Mouse (Mus musculus): ENCODE data around the gene Il3ra. TPM values are rescaled to one million over a fixed set of nuclear protein-coding genes. Genes with fewer than 3 reads are reported as not detected.
A peak's percentile ranks its signal among the peaks of the same experiment; 100 is the strongest.

Gene Il3ra
- polyA plus RNA-seq (2015; fragmentation: Nextera tagmentation; extraction: Ambion mirVana): 4.9 and 5.5 TPM in 2 replicates

DNA sequence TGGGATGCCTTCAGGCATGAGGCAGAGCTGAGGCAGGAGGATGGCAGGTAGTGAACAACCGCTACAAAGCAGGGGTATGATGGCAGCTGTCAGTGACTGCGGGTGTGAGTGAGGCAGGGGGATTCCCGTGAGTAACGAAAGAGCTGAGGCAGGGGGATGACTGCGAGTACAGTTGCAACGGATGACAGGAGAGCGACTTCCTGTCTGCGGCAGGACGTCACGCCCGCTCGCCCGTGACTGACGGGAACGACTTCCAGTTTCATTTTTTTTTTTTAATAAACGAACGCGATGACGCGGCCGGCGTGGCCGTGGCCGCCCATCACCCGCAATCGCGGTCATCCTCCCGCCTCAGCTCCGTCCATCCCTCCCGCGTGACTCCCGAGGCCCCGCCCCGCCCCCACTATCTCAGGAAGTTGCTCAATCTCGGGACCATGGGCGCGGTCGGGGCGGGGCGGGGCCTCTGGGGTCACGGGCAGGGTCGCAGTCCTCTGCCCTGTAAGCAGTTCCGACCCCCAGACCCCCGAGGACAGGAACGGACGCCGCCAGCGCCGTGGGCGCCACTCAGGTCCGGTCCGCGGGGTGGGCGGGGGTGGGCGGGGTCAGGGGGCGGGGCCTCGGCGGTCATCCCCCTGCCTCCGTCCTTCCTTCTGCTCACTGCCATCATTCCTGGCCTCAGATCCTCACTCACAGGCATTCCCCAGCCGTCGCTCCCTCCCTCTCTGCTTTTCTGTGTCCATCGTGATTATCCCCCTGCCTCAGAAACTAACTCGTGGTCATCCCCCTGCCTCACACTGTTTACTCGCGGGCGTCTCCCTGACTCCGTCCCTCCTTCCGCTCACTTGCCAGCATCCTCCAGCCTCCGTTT, at the start of gene Il3ra:
Gene Il3ra, plus strand, starts transcription at position 328 of the 865 bp plus-strand sequence.
- peaks cover 26% of the 10 kb centered on the region; the same call in 1 of the 2 replicates for H3K36me3 ChIP-seq
- H3K9me3 ChIP-seq (replicated peaks): peaks cover 40% of the 10 kb centered on the region
- H3K27me3 ChIP-seq: no peaks in the 10 kb centered on the region
- ATAC-seq (replicated peaks; ENCODE audit: low FRiP score): peak; percentile 57
- WGBS: 3% methylated on average over 66 of the region's 69 CpGs
- H3K4me3 ChIP-seq (replicated peaks): peak within 1 kb of the TSS; percentile 62
- H3K4me2 ChIP-seq: peak within 1 kb of the TSS; percentile 82
- peak within 1 kb of the TSS; percentile 59 for H3K9ac ChIP-seq
- H3K27ac ChIP-seq: peak within 1 kb of the TSS; percentile 78
- peaks cover 6% of the 10 kb centered on the region; the same call in 1 of the 2 replicates for H3K4me1 ChIP-seq

DNA sequence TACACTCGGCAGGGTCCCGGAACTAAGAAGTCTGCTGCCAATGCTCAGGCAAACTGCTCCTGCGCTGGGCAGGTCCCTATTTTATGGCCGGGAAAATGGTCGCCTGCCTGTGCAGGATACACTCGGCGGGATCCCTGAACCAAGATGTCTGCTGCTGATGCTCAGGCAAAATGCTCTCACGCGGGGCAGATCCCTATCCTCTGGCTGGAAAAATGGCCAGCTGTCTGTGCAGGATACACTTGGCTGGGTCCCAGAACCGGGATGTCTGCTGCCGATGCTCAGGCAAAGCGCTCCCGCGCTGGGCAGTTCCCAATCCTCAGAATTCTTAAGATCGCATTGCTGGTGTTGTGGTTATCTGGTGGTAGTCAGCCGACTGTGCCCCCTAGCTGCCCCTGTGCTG, 37.1 kb upstream of the Il3ra start:
- H3K36me3 ChIP-seq: no peaks in the 10 kb centered on the region
- peak overlapping the region; percentile 47 for H3K4me2 ChIP-seq
- no peaks in the 10 kb centered on the region for H3K4me1 ChIP-seq
- WGBS: 53% methylated on average over 16 of the region's 16 CpGs
- 0 out of 2 replicates have a peak overlapping the region, but pooled peaks have one; percentile 15 for H3K4me3 ChIP-seq (replicated peaks)
- H3K9ac ChIP-seq: no peak overlapping the region
- no peak for ATAC-seq (replicated peaks; ENCODE audit: low FRiP score)
- H3K27ac ChIP-seq: no peak overlapping the region
- H3K27me3 ChIP-seq: no peaks in the 10 kb centered on the region
- no peaks in the 10 kb centered on the region for H3K9me3 ChIP-seq (replicated peaks)

DNA sequence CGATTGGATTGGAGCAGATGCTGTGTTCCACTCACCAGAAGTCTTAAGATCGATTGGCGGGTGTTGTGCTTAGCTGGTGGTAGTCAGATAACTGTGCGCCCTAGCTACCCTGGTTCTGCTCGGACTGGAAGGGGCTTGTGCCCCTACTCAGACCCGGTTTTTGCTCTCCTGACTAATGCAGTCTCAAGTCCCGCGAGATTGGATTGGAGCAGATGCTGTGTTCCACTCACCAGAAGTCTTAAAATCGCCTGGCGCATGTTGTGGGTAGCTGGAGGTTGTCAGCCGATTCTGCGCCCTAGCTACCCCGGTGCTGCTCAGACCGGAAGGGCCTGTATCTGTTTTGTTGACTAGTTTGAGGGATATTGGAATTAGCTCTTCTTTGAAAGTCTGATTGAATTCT, 36.7 kb upstream of the Il3ra start:
- WGBS: 59% methylated on average over 14 of the region's 14 CpGs
- no peak overlapping the region for H3K27ac ChIP-seq
- no peaks in the 10 kb centered on the region for H3K27me3 ChIP-seq
- no peak for ATAC-seq (replicated peaks; ENCODE audit: low FRiP score)
- no peaks in the 10 kb centered on the region for H3K9me3 ChIP-seq (replicated peaks)
- no peak overlapping the region for H3K9ac ChIP-seq
- H3K4me2 ChIP-seq: peak overlapping the region; percentile 47
- H3K36me3 ChIP-seq: no peaks in the 10 kb centered on the region
- H3K4me1 ChIP-seq: no peaks in the 10 kb centered on the region
- H3K4me3 ChIP-seq (replicated peaks): no peak overlapping the region

DNA sequence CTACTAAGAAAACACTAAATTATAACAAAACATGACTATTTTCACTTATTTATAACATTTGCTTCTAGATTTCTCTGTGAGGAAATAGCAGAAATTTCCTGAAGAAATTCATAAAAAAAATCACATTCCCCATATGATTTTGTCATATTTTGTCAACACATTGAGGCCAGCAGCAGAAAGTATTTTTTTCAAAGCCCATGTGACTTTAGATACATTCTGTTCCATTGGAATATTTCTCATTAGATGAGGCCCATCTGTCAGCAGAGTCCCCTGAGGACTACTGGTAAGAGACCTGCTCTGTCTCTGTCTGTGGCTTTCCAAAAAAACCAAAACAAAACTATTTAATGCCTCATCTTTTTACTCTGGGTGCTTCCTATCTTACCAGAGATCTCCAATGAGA, 23.5 kb upstream of the Il3ra start, which contains the start of gene Olfr31:
Gene Olfr31, plus strand, starts transcription at position 301 of the 400 bp plus-strand sequence.
- Histone ChIP-seq H3K9ac (no peak within 1 kb of the TSS), H3K27ac (no peak within 1 kb of the TSS), H3K4me3 (replicated peaks) (no peak within 1 kb of the TSS), H3K27me3 (no peaks in the 10 kb centered on the region), H3K9me3 (replicated peaks) (no peaks in the 10 kb centered on the region), H3K36me3 (no peaks in the 10 kb centered on the region), H3K4me1 (no peaks in the 10 kb centered on the region), H3K4me2 (no peak within 1 kb of the TSS)
- ATAC-seq (replicated peaks; ENCODE audit: low FRiP score): no peak

DNA sequence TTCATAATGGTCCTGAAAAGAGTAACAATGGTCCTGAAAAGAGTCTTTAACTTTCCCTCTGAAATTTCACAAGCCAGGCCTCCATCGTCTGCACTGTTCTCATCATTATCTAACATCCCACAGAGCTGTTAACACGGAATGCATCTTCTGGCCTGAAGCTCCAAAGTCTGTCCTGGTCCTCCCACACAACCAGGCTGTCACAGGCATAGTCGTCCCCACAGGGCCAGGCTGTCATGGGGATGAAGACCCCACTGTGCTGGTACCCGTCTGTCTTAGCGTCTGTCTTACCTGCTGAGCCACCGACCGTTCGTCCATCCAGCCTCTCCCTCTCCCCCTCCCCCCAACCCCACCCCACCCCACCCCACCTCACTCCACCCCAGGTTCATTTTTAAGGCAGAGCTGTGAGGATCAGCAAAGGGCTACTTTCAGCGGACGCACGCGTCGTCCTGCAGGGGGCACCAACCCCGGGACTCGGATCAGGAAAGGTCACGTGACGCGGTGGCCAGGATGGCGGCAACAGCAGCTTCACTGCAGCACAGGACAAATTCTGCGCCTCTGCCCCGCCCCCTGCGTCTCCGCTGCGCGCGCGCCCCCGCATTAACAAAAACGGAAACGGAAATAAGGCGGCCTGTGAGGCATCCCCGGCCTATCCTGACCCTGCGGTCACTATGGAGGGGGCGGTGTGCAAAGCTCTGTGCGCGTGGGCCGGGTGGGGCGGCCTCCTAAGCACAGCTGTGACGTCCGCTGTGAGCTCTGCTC, 783 bp upstream of the Il3ra start:
- 5% methylated on average over 40 of the region's 40 CpGs for WGBS
- Histone ChIP-seq H3K4me1 (peaks cover 6% of the 10 kb centered on the region; the same call in 1 of the 2 replicates), H3K9me3 (replicated peaks) (peaks cover 35% of the 10 kb centered on the region), H3K27me3 (no peaks in the 10 kb centered on the region), H3K27ac (peak overlapping the region; percentile 78), H3K4me3 (replicated peaks) (peak overlapping the region; percentile 62), H3K36me3 (peaks cover 22% of the 10 kb centered on the region; the same call in 1 of the 2 replicates), H3K4me2 (peak overlapping the region; percentile 82), H3K9ac (peak overlapping the region; percentile 59)
- peak; percentile 80 for ATAC-seq (replicated peaks; ENCODE audit: low FRiP score)

DNA sequence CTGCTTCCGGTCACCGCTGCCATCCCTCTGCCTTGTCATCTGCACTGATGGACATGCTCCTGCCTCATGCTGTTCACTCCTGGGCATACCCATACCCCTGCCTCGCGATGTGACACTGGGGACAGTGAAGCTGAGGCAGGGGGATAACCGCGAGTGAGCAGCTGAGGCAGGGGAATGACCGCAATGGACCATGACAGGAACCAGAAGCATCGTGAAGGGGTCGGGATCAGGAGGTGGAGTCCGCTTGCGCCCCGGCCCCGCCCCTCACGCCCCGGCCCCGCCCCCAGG, 682 bp downstream of the Il3ra start:
- H3K9me3 ChIP-seq (replicated peaks): peaks cover 46% of the 10 kb centered on the region
- peaks cover 26% of the 10 kb centered on the region; the same call in 1 of the 2 replicates for H3K36me3 ChIP-seq
- no peaks in the 10 kb centered on the region for H3K27me3 ChIP-seq
- WGBS: 24% methylated on average over 16 of the region's 16 CpGs
- peak; percentile 13 for ATAC-seq (replicated peaks; ENCODE audit: low FRiP score)
- peaks cover 6% of the 10 kb centered on the region; the same call in 1 of the 2 replicates for H3K4me1 ChIP-seq
- peak overlapping the region; percentile 59; the same call in 1 of the 2 replicates for H3K9ac ChIP-seq
- peak overlapping the region; percentile 82 for H3K4me2 ChIP-seq
- H3K27ac ChIP-seq: peak overlapping the region; percentile 78; the same call in 1 of the 2 replicates
- H3K4me3 ChIP-seq (replicated peaks): peak overlapping the region; percentile 62

DNA sequence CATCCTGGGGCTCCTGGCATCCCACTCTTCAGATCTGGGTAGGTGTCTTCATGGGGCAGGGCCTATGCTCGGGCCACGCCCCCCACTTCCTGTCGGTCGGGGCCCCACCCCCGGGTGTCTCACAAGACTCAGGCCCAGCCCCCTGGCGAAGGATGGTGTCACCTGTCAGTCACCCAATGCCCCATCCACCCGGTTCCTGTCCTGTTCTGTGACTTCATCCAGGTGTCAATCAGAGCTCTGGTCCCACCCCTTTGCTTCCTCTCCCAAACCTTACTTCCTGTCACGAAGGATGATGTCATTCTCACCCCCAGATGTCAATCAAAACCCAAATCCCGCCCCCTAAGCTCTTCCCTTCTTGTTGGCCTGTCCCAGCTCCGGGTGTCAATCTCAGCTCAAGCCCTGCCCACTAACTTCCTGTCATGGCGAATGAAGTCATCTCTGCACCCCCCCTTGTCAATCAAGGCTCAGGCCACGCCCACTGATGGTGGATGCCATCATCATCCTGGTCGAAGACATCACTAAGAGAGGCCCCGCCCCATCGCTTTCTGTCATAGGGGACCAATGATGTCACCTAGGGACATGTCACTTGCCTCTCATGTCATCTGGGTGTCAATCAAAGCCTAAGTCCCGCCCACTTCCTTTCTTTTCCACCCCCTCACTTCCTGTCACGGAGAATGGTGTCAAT, 1.2 kb downstream of the Il3ra start:
- 83% methylated on average over 17 of the region's 17 CpGs for WGBS
- H3K36me3 ChIP-seq: peaks cover 30% of the 10 kb centered on the region; the same call in 1 of the 2 replicates
- peak overlapping the region; percentile 82 for H3K4me2 ChIP-seq
- peaks cover 6% of the 10 kb centered on the region; the same call in 1 of the 2 replicates for H3K4me1 ChIP-seq
- peak; percentile 13 for ATAC-seq (replicated peaks; ENCODE audit: low FRiP score)
- no peaks in the 10 kb centered on the region for H3K27me3 ChIP-seq
- H3K9me3 ChIP-seq (replicated peaks): peaks cover 51% of the 10 kb centered on the region
- no peak overlapping the region for H3K27ac ChIP-seq
- no peak overlapping the region for H3K9ac ChIP-seq
- H3K4me3 ChIP-seq (replicated peaks): peak overlapping the region; percentile 62

DNA sequence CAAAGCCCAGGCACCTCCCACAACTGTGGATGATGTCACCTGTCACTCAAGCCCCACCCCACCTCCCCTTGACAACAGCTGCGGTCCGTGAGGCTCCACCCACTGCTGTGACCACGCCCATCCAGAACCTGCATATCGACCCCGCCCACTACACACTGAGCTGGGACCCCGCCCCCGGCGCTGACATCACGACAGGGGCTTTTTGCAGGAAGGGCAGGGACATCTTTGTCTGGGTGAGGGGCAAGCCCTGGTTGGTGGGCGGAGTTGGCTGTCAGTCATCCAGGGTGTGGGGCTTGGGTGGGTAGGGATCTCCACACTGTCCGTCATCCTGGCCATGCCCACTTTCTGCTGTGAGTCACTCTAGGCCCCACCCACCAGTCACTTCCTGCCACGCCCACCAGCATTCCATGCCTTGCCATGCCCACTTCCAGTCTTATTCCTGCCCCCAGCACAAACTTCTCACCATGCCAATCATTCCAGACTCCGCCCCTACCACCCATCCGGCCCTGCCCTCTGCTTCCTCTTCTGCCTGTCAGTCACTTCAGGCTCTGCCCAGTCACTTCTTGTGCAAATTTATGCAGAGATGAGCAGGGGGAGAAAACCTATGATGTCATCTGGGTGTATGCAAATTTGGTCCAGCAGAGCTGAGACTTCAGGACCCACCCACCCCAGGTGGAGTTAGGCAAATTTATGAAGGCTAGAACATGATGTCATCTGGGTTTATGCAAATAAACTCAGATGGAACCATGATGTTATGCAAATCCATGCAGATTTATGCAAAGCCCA, 2.0 kb downstream of the Il3ra start:
- Histone ChIP-seq H3K36me3 (peaks cover 30% of the 10 kb centered on the region; the same call in 1 of the 2 replicates), H3K4me3 (replicated peaks) (no peak overlapping the region), H3K9ac (no peak overlapping the region), H3K4me2 (no peak overlapping the region), H3K27ac (no peak overlapping the region), H3K4me1 (peaks cover 6% of the 10 kb centered on the region; the same call in 1 of the 2 replicates), H3K9me3 (replicated peaks) (peaks cover 55% of the 10 kb centered on the region), H3K27me3 (no peaks in the 10 kb centered on the region)
- ATAC-seq (replicated peaks; ENCODE audit: low FRiP score): no peak
- WGBS: 97% methylated on average over 14 of the region's 14 CpGs

DNA sequence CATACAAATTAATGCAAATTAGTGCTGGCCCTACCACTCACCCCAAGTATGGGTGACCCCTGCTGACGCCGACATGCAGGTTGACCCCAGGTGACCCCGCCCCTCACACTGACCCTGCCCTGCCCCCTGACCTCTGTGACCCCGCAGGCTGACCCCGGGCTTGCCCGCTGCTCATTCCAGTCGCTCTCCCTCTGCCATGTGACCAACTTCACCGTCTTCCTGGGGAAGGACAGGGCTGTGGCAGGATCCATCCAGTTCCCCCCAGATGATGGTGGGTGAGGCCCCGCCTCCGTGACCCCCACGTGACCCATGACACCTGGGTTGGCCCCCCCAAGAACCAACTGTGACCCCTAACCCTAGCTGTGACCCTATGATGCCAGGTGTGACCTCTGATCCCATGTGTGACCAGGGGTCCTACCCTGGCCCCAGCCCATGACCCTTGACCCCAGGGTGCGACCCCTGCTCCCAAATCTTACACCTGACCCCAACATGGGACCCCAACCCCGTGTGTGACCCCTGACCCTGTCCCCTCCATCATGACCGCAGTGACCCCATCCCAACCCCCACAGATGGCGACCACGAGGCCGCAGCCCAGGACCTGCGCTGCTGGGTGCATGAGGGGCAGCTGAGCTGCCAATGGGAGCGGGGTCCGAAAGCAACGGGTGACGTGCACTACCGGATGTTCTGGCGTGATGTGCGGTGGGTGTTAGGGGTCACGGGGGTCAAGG, 2.8 kb downstream of the Il3ra start:
- peaks cover 6% of the 10 kb centered on the region; the same call in 1 of the 2 replicates for H3K4me1 ChIP-seq
- peaks cover 30% of the 10 kb centered on the region; the same call in 1 of the 2 replicates for H3K36me3 ChIP-seq
- 97% methylated on average over 25 of the region's 26 CpGs for WGBS
- H3K27me3 ChIP-seq: no peaks in the 10 kb centered on the region
- H3K4me2 ChIP-seq: no peak overlapping the region
- H3K4me3 ChIP-seq (replicated peaks): no peak overlapping the region
- no peak for ATAC-seq (replicated peaks; ENCODE audit: low FRiP score)
- peaks cover 63% of the 10 kb centered on the region for H3K9me3 ChIP-seq (replicated peaks)
- no peak overlapping the region for H3K9ac ChIP-seq
- no peak overlapping the region for H3K27ac ChIP-seq

DNA sequence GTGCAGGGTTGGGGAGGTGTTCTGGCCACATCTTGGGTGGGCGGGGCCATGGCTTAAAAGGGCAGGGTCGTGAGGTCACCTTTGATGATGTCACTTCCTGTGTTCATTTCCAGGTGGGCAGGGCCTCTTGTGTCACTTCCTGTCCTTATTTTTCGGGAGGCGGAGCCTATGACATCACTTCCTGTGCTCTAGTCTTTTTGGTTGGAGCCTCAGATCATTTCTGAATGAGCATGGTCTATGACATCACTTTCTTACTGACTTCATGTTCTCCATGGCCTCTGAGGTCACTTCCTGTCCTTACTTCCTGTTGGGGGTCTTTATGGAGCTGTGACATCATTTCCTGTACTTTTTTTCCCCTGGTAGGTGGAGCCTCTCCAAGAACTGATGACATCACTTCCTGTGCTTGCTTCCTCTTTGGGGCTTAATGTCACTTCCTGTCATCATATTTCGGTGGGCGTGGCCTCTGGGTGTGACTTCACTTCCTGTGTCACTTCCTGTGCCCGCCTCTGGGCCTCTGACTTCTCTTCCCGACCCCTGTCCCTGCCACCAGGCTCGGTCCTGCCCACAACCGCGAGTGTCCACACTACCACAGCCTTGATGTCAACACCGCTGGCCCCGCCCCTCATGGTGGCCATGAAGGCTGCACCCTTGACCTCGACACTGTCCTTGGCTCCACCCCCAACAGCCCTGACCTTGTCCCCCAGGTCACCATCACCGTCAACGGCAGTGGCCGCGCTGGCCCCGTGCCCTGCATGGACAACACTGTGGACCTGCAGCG, 3.6 kb downstream of the Il3ra start:
- Histone ChIP-seq H3K4me1 (peaks cover 6% of the 10 kb centered on the region; the same call in 1 of the 2 replicates), H3K9ac (no peak overlapping the region), H3K9me3 (replicated peaks) (peaks cover 69% of the 10 kb centered on the region), H3K36me3 (peaks cover 30% of the 10 kb centered on the region; the same call in 1 of the 2 replicates), H3K4me3 (replicated peaks) (no peak overlapping the region), H3K27ac (no peak overlapping the region), H3K4me2 (no peak overlapping the region), H3K27me3 (no peaks in the 10 kb centered on the region)
- no peak for ATAC-seq (replicated peaks; ENCODE audit: low FRiP score)
- WGBS: 95% methylated on average over 20 of the region's 20 CpGs

Measured in kidney, embryonic 15.5 days (tissue).